In genomic region chr10:118442999-118443398, GRCm38 (mm10) we compare ENCODE assay signal across 36 mouse cellular contexts. TPM values are rescaled to one million over a fixed set of nuclear protein-coding genes. Genes with fewer than 3 reads are reported as not detected.
A peak's percentile ranks its signal among the peaks of the same experiment; 100 is the strongest.
DNase-seq lines count a peak whose midpoint lies in the region; ATAC-seq and TF ChIP-seq lines count a peak whose summit lies in the region.
"Had no signal": no experiment of that assay in that cellular context is flagged by ENCODE, and none has a peak within 500 bp of the region (broad histone marks: within the 10 kb centered on the region; RNA-seq: fewer than 3 reads in every experiment).

No protein-coding gene starts in this region.

- WGBS in heart, embryonic 11.5 days (ENCODE audit: insufficient replicate concordance) = 76% methylated on average over 6 of the region's 6 CpGs

- no peaks in the 10 kb centered on the region for H3K27me3 ChIP-seq in heart, embryonic 11.5 days (ENCODE audit: control insufficient read depth, insufficient read depth, low read length)
- no peaks in the 10 kb centered on the region for H3K27me3 ChIP-seq in myocyte (ENCODE audit: control insufficient read depth, insufficient read depth, insufficient read length)
- H3K27me3 ChIP-seq: CH12.LX; embryonic facial prominence, embryonic 12.5 days; embryonic facial prominence, embryonic 15.5 days; forebrain, embryonic 15.5 days; heart, embryonic 12.5 days; heart, embryonic 15.5 days; hindbrain, embryonic 13.5 days; Patski had no signal

- no peak overlapping the region for H3K9ac ChIP-seq in heart, embryonic 11.5 days (ENCODE audit: low read depth, low read length)
- H3K9ac ChIP-seq: embryonic facial prominence, embryonic 12.5 days; embryonic facial prominence, embryonic 15.5 days; forebrain, embryonic 15.5 days; heart, embryonic 12.5 days; heart, embryonic 15.5 days; hindbrain, embryonic 13.5 days had no signal

- peak; percentile 5 for DNase-seq in heart, adult 8-10 months (ENCODE audit: low spot score)
- peak; percentile 27 for DNase-seq in CD4-positive, CD25-positive, alpha-beta regulatory T cell, adult 2 months (ENCODE audit: low read depth, low spot score)
- peak; percentile 55 for DNase-seq in brain, adult 2 months (ENCODE audit: low read depth, low spot score)
- DNase-seq in heart, adult 18-20 months = no peak
- DNase-seq in testis, postnatal 10 days (ENCODE audit: low spot score) = no peak
- DNase-seq: adrenal gland, adult 2 months; adrenal gland, postnatal 14 days; cerebellum, adult 11-12 months; cerebellum, adult 8-10 months; cerebellum, postnatal 14 days; gastrocnemius, adult 2 months; gastrocnemius, postnatal 25 days; heart, adult 2 months; heart, postnatal 10 days; heart, postnatal 36 days; kidney, adult 2 months had no signal

- no peaks in the 10 kb centered on the region; the same call in 1 of the 2 replicates for H3K4me1 ChIP-seq in heart, embryonic 11.5 days (ENCODE audit: control insufficient read depth, insufficient read depth, low read length)
- H3K4me1 ChIP-seq: embryonic facial prominence, embryonic 12.5 days; embryonic facial prominence, embryonic 15.5 days; forebrain, embryonic 15.5 days; heart, embryonic 12.5 days; hindbrain, embryonic 10.5 days; hindbrain, embryonic 13.5 days had no signal

- no peak overlapping the region for H3ac ChIP-seq in myocyte (ENCODE audit: control insufficient read depth, insufficient read length)

- H3K4me3 ChIP-seq in heart, embryonic 11.5 days (ENCODE audit: low read depth, low read length) = no peak overlapping the region
- no peak overlapping the region for H3K4me3 ChIP-seq in myocyte
- H3K4me3 ChIP-seq: embryonic facial prominence, embryonic 12.5 days; embryonic facial prominence, embryonic 15.5 days; forebrain, embryonic 15.5 days; gastrocnemius, adult 2 months; heart, adult 2 months; heart, embryonic 12.5 days; heart, embryonic 15.5 days; hindbrain, embryonic 10.5 days; hindbrain, embryonic 13.5 days had no signal

- no peaks in the 10 kb centered on the region for H3K79me2 ChIP-seq in myocyte (ENCODE audit: control insufficient read depth, insufficient read depth)

- TF ChIP-seq POLR2A in myocyte (IDR thresholded peaks at IDR 0.05; ENCODE audit: insufficient read length, low read depth) = no peak

- no peak overlapping the region for H3K27ac ChIP-seq in heart, embryonic 11.5 days (ENCODE audit: low read depth, low read length)
- H3K27ac ChIP-seq: embryonic facial prominence, embryonic 12.5 days; embryonic facial prominence, embryonic 15.5 days; forebrain, embryonic 15.5 days; gastrocnemius, adult 2 months; heart, adult 2 months; heart, embryonic 15.5 days; hindbrain, embryonic 10.5 days; hindbrain, embryonic 13.5 days had no signal

- H3K36me3 ChIP-seq in heart, embryonic 11.5 days (ENCODE audit: control insufficient read depth, insufficient read depth, low read length) = no peaks in the 10 kb centered on the region
- no peaks in the 10 kb centered on the region for H3K36me3 ChIP-seq in myocyte (ENCODE audit: control insufficient read depth, insufficient read depth)
- H3K36me3 ChIP-seq: embryonic facial prominence, embryonic 12.5 days; embryonic facial prominence, embryonic 15.5 days; forebrain, embryonic 15.5 days; G1E; heart, embryonic 12.5 days; heart, embryonic 15.5 days; hindbrain, embryonic 10.5 days; hindbrain, embryonic 13.5 days had no signal

- H3K4me2 ChIP-seq in heart, embryonic 11.5 days = no peak overlapping the region
- peak overlapping the region; percentile 20 for H3K4me2 ChIP-seq in myocyte (ENCODE audit: low read depth)
- H3K4me2 ChIP-seq: embryonic facial prominence, embryonic 12.5 days; embryonic facial prominence, embryonic 15.5 days; forebrain, embryonic 15.5 days; heart, embryonic 12.5 days; heart, embryonic 15.5 days; hindbrain, embryonic 13.5 days had no signal

- no peaks in the 10 kb centered on the region for H3K9me3 ChIP-seq in heart, embryonic 11.5 days (replicated peaks; ENCODE audit: control insufficient read depth, low read length)
- H3K9me3 ChIP-seq: embryonic facial prominence, embryonic 12.5 days; embryonic facial prominence, embryonic 15.5 days; forebrain, embryonic 15.5 days; heart, embryonic 12.5 days; heart, embryonic 15.5 days; hindbrain, embryonic 10.5 days; hindbrain, embryonic 13.5 days had no signal

- no peak for ATAC-seq in heart, embryonic 11.5 days (replicated peaks; ENCODE audit: insufficient number of reproducible peaks, low FRiP score, low TSS enrichment)
- ATAC-seq: forebrain, embryonic 15.5 days; hindbrain, embryonic 16.5 days; intestine, postnatal 0 days; Patski had no signal

TF ChIP-seq in myocyte, 11 proteins besides CTCF, POLR2A, EP300 and RAD21:
- TF ChIP-seq E2F4 (IDR thresholded peaks at IDR 0.05; ENCODE audit: insufficient read depth) (no peak), CEBPB (IDR thresholded peaks at IDR 0.05; ENCODE audit: insufficient read depth, poor library complexity, severe bottlenecking) (no peak), TCF12 (IDR thresholded peaks at IDR 0.05; ENCODE audit: insufficient read depth, poor library complexity, severe bottlenecking) (no peak), MYOG (IDR thresholded peaks at IDR 0.05; ENCODE audit: control insufficient read depth in 1 of 3, insufficient read depth in 1 of 3, insufficient read length in 2 of 3, low read depth in 2 of 3) (no peak), MYOD1 (IDR thresholded peaks at IDR 0.05; ENCODE audit: control insufficient read depth in 1 of 3, insufficient read length in 2 of 3, low read depth in 2 of 3) (no peak), USF1 (IDR thresholded peaks at IDR 0.05; ENCODE audit: low read depth) (no peak), POLR2AphosphoS2 (IDR thresholded peaks at IDR 0.05; ENCODE audit: insufficient read length, low read depth) (no peak), MAX (IDR thresholded peaks at IDR 0.05; ENCODE audit: low read depth) (no peak), SRF (IDR thresholded peaks at IDR 0.05; ENCODE audit: control insufficient read depth, insufficient read length, low read depth) (no peak), REST (IDR thresholded peaks at IDR 0.05; ENCODE audit: insufficient read depth, insufficient read length) (no peak), TCF3 (IDR thresholded peaks at IDR 0.05; ENCODE audit: insufficient read length, low read depth) (no peak)

RNA-seq across cellular contexts. Expression of gene Ifng, which starts 2.2 kb away (rescaled TPM):
- not detected for total RNA-seq in heart, adult 8-10 months (2022)
- not detected in 2 replicates for polyA plus RNA-seq in heart, embryonic 11.5 days (2014; fragmentation: Nextera tagmentation; extraction: Ambion mirVana)
- not detected for polyA plus RNA-seq in myocyte (2012; fragmentation: generic; extraction: Trizol)
- total RNA-seq in heart, adult 18-20 months (2021) = not detected
- total RNA-seq: adrenal gland, adult 2 months; adrenal gland, postnatal 14 days; adrenal gland, postnatal 4 days; CH12.LX; G1E; gastrocnemius, adult 2 months; gastrocnemius, postnatal 25 days; heart, adult 2 months; heart, postnatal 10 days; heart, postnatal 36 days had no signal
- polyA plus RNA-seq: adrenal gland, adult 2 months; brain, embryonic 14.5 days; C2C12; embryonic facial prominence, embryonic 12.5 days; embryonic facial prominence, embryonic 15.5 days; forebrain, embryonic 11.5 days; forebrain, embryonic 15.5 days; G1E; gonadal fat pad, adult 2 months; heart, adult 2 months; heart, embryonic 12.5 days; heart, embryonic 15.5 days; hindbrain, embryonic 10.5 days; hindbrain, embryonic 13.5 days; hindbrain, embryonic 16.5 days; intestine, embryonic 14.5 days; intestine, postnatal 0 days; kidney, adult 2 months; Patski had no signal

Comparison
In these comparisons a context has a peak if more than half of its experiments do, and no peak if none do; other contexts are left out.
1. DNase-seq: peak in heart, adult 8-10 months (single experiment), CD4-positive, CD25-positive, alpha-beta regulatory T cell, adult 2 months (single experiment) and brain, adult 2 months (single experiment); none in heart, adult 18-20 months (0 of 2) and testis, postnatal 10 days (single experiment).